Mouse (Mus musculus): Measurements from ENCODE around the gene Dgki. TPM values are rescaled to one million over a fixed set of nuclear protein-coding genes. Genes with fewer than 3 reads are reported as not detected.

The Dgki gene
- polyA plus RNA-seq (2015; fragmentation: Nextera tagmentation; extraction: Ambion mirVana), result 1.2 and 1.3 TPM in 2 replicates

DNA sequence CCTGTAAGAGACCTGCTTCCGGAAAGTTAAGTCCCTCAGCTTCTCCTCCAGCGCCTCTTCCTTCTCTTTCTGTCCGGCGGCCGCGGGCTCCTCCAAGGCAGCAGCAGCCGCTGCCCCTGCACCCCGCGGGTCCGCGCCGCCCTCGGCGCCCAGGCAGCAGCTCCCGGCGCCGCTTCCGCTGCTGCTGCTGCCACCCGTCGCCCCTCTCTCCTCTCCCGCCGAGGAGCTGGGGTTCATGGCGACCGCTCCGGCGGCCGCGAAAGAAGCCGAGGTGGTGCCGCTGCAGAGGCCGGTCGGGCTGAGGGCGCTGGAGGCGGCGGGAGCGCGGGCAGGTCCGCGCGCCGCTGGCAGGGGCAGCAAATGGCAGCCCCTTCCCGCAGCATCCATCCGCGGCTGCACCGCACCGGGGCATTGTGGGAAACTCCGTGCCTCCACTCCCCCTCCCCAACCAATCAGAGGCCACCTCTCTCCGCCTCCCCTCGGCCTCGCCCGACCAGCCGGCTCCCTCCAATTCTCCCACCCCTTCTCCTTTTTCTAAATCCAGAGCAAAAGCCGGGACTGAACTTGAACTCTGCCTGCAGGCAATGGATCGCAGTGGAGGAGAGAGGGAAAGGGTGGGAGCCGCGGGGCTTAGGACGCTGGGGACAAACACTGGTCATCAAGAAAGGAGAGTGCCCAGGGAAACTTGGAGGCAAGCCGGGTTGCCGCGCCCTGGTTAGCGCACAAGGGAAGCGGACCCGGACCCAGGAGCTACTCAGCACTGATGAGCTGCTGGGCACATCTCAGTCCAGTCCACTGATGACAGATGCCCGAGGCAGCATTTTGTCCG is at the start of gene Dgki:
Gene Dgki (minus strand): TSS at position 623 of the 829 bp plus-strand sequence.
- ATAC-seq (ENCODE audit: low FRiP score, low read depth), result peak; percentile 77
- Histone ChIP-seq H3K27me3 (peaks cover 68% of the 10 kb centered on the region), H3K9me3 (0 out of 2 replicates have a peak, but pooled peaks cover 1% of the 10 kb centered on the region), H3K4me1 (peaks cover 16% of the 10 kb centered on the region), H3K4me2 (replicated peaks) (peak within 1 kb of the TSS; percentile 98), H3K36me3 (no peaks in the 10 kb centered on the region), H3K4me3 (peak within 1 kb of the TSS; percentile 61), H3K9ac (peak within 1 kb of the TSS; percentile 63), H3K27ac (no peak within 1 kb of the TSS)
- WGBS, result under 1% methylated on average over 59 of the region's 65 CpGs

DNA sequence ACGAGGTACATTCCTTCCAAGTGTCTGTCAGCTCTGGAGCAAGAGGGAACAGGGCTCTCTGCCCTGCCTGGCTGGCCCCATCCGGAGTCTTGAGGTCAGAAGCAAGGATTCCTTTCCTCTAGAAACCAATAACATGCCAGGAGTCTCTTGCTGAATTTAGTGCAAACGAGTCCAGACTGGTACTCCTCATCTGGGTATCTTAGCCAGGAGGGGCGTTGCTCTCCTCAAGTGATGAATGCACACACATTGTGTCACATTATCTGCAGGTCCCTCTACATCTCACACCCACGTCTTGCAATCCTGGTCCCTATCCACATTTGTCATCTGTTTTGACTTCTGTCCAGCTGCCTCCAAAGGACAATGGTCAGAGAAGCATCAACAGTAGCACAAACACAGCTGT is 47.6 kb upstream of the Dgki start:
- WGBS, result 72% methylated on average over 5 of the region's 5 CpGs
- H3K4me2 ChIP-seq (replicated peaks), result no peak overlapping the region
- no peaks in the 10 kb centered on the region for H3K4me1 ChIP-seq
- no peak for ATAC-seq (ENCODE audit: low FRiP score, low read depth)
- no peak overlapping the region for H3K4me3 ChIP-seq
- H3K36me3 ChIP-seq, result peaks cover 73% of the 10 kb centered on the region
- no peak overlapping the region for H3K9ac ChIP-seq
- H3K9me3 ChIP-seq, result no peaks in the 10 kb centered on the region
- no peaks in the 10 kb centered on the region for H3K27me3 ChIP-seq
- no peak overlapping the region for H3K27ac ChIP-seq

DNA sequence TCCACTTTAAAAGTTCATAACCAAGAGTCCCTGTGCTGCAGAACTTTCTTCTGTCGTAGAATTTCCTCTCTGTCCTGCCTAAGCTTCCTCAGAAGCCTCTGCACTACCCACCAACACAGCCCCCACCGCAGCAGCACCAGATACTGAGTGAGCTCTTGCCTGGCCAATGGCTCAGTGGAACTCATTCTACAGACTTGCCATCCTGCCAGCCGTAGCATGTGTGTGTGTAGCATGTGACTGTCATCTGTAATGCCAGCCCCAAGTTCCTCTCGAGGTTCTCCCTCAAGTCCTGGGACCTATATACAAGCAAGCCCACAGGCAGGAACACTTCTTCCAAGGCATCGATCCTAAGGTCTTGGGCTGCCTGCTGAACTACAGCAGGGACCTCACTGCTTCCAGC is 38.1 kb upstream of the Dgki start:
- H3K9me3 ChIP-seq, result no peaks in the 10 kb centered on the region
- no peak for ATAC-seq (ENCODE audit: low FRiP score, low read depth)
- no peak overlapping the region for H3K4me3 ChIP-seq
- peaks cover 76% of the 10 kb centered on the region for H3K36me3 ChIP-seq
- H3K4me1 ChIP-seq, result peaks cover 29% of the 10 kb centered on the region
- H3K9ac ChIP-seq, result no peak overlapping the region
- H3K4me2 ChIP-seq (replicated peaks), result no peak overlapping the region
- H3K27ac ChIP-seq, result no peak overlapping the region
- no peaks in the 10 kb centered on the region for H3K27me3 ChIP-seq
- 82% methylated on average over 5 of the region's 5 CpGs for WGBS

DNA sequence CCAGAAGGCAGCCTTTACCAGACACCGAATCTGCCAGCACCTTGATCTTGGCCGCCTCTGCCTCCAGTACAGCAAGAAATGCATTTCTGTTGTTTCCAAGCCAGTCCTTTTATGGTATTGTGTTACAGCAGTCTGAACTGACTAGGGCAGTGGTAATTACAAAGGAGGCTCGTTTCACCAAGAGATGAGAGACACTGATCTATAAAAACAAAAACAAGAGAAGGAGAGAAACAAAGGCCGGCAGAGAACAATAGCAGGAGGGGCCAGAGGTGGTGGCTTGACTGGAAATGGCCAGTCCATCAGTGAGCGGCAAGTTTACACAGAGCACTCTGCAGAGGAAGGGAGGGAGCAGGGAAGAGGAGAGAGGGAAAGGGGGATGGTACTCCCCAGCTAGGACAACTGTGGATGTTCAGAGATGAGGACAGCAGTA is 36.9 kb upstream of the Dgki start:
- H3K4me3 ChIP-seq, result no peak overlapping the region
- H3K4me2 ChIP-seq (replicated peaks), result no peak overlapping the region
- H3K9me3 ChIP-seq, result no peaks in the 10 kb centered on the region
- H3K36me3 ChIP-seq, result peaks cover 86% of the 10 kb centered on the region
- H3K4me1 ChIP-seq, result peaks cover 41% of the 10 kb centered on the region
- no peak overlapping the region for H3K9ac ChIP-seq
- ATAC-seq (ENCODE audit: low FRiP score, low read depth), result no peak; the same call in 1 of the 2 replicates
- peak overlapping the region; percentile 28 for H3K27ac ChIP-seq
- no peaks in the 10 kb centered on the region for H3K27me3 ChIP-seq
- 26% methylated on average over 5 of the region's 5 CpGs for WGBS

DNA sequence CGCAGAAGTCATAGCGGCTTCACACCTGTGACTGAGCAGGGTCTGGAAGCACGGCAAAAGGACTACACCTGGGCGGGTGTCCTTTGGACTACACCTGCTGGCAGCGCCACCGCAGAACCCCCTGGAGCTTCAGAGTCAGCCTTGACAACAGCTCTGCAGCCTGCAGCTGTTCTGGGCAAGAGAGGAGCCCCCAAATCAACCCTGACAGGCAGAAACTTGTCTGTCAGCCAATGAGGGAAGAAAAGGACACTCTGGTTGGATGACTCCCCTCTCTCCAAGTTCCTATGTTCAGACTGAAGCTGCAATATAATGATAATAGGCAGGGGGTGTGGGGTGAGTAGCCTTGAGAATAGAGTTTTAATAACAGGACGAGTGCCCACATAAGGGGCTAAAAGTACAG is 36.4 kb upstream of the Dgki start:
- WGBS, result 58% methylated on average over 7 of the region's 7 CpGs
- Histone ChIP-seq H3K4me3 (no peak overlapping the region), H3K4me1 (peaks cover 45% of the 10 kb centered on the region), H3K9ac (no peak overlapping the region), H3K36me3 (peaks cover 88% of the 10 kb centered on the region), H3K27ac (peak overlapping the region; percentile 28; the same call in 1 of the 2 replicates), H3K27me3 (no peaks in the 10 kb centered on the region), H3K4me2 (replicated peaks) (no peak overlapping the region), H3K9me3 (no peaks in the 10 kb centered on the region)
- ATAC-seq (ENCODE audit: low FRiP score, low read depth), result no peak

DNA sequence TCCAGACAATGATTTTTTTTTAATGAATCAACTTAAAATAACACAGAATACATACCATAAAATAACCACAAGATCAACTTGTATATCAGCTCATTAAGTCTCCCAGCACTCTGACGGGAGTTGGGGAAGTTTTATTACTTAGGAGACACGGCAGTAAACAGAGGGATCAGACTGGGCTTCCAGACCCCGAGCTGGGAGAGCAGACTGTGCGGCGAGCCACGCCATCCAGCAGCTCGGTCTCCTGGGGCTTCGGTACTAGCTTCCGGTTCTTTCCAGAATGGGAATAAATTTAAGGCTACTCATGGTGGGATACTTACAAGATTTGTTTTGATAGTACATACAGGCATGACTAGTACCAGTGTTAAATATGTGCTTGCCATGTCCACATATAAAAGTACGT is 32.9 kb upstream of the Dgki start:
- WGBS, result 33% methylated on average over 10 of the region's 10 CpGs
- Histone ChIP-seq H3K27me3 (no peaks in the 10 kb centered on the region), H3K4me1 (peaks cover 79% of the 10 kb centered on the region), H3K36me3 (peaks cover 87% of the 10 kb centered on the region), H3K27ac (peak overlapping the region; percentile 29; the same call in 1 of the 2 replicates), H3K4me3 (no peak overlapping the region), H3K4me2 (replicated peaks) (no peak overlapping the region), H3K9me3 (no peaks in the 10 kb centered on the region), H3K9ac (no peak overlapping the region)
- no peak for ATAC-seq (ENCODE audit: low FRiP score, low read depth)

DNA sequence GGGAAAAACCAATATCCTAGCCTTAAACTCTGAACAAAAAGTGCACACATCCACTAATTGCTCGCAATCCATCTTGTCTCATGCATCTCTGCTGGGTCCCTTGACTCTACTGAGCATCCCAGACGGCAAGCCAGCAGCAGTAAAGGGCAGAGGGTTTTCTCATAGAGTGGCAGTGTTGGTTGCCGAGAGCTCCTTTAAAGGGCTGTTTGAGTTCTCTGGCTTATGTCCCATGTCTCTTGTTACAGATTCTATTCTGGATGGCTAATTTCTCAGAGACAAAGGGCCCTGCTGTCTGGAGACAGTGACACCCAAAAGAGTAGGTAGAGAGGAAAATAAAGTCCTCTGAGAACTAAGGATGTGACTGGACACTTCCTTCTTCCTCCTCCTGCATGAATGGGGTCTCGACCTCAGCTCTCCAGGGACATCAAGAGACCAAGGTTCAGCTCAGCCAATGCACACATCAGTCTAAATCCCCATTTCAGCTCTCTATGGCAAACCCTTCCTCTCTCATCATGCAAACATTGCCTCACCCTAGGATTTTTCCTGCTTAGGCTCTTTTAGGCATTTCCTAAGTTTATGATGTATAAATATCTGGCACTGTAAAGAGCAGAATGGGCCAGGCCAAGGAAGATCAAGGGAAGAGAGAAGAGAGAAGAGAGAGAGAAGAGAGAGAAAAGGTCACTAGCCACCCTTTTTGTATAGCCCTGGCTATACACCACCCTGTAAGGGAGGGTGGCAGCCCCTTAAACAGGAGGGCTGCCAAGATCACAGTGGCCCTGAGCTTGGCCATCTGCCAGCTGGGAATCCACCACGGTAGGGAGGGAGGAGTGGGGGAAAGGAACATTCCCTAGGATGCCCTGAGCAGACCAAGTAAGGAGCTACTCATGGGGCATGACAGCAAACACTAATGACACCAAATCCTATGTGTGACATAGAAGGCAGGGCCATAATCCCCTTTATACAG is 30.2 kb upstream of the Dgki start:
- peak overlapping the region; percentile 52; the same call in 1 of the 2 replicates for H3K27ac ChIP-seq
- peak; percentile 34; the same call in 1 of the 2 replicates for ATAC-seq (ENCODE audit: low FRiP score, low read depth)
- no peak overlapping the region for H3K4me3 ChIP-seq
- no peaks in the 10 kb centered on the region for H3K9me3 ChIP-seq
- peaks cover 61% of the 10 kb centered on the region for H3K36me3 ChIP-seq
- no peaks in the 10 kb centered on the region for H3K27me3 ChIP-seq
- H3K9ac ChIP-seq, result no peak overlapping the region; the same call in 1 of the 2 replicates
- peaks cover 85% of the 10 kb centered on the region for H3K4me1 ChIP-seq
- WGBS, result 44% methylated on average over 5 of the region's 5 CpGs
- no peak overlapping the region for H3K4me2 ChIP-seq (replicated peaks)

DNA sequence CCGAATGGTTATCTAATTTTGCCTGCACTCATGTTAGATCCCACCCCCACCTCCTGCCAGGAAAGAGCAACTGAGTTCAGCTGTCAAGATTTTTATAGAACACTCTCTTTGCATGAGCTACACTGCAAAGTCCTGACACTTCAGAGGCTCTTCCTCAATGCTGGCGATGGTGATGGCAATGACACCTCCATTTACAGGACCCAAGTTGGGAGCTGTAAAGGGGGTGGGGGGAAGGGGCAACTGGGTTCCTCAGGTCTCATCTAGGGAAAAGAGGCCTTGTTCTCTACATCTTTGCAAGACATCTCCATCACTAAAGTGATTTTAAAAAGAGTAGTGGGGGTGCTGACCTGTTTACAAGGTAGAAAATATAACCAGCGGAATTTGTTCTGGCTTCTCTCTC is 29.4 kb upstream of the Dgki start:
- H3K4me1 ChIP-seq, result peaks cover 91% of the 10 kb centered on the region
- peak overlapping the region; percentile 33; the same call in 1 of the 2 replicates for H3K27ac ChIP-seq
- 67% methylated on average over 3 of the region's 3 CpGs for WGBS

DNA sequence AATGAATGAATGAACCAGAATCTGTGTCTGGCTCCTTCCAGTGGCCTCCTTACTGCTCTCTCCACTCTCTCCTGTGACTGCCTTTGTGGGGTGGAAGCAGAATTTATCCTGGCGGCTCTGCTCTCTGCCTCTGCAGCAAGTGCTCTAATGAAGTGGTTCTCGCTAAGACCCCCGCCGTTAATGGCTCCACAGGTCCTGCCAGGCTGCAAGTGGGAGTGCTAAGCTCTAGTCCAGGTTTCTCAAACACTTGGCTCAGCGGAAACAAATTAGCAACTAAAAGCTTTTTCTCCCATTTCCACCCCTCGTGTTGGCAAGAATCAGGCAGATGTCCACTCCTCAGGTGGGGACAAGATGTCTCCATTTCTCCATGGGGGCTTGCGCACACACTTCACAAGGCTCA is 28.7 kb upstream of the Dgki start:
- 22% methylated on average over 7 of the region's 7 CpGs for WGBS
- Histone ChIP-seq H3K27ac (peak overlapping the region; percentile 33; the same call in 1 of the 2 replicates), H3K36me3 (peaks cover 46% of the 10 kb centered on the region), H3K27me3 (no peaks in the 10 kb centered on the region), H3K4me1 (peaks cover 85% of the 10 kb centered on the region), H3K4me3 (no peak overlapping the region), H3K9me3 (no peaks in the 10 kb centered on the region), H3K9ac (no peak overlapping the region), H3K4me2 (replicated peaks) (no peak overlapping the region)
- no peak for ATAC-seq (ENCODE audit: low FRiP score, low read depth)

More for the DNA sequence above, 29.4 kb upstream of the Dgki start:
- no peaks in the 10 kb centered on the region for H3K27me3 ChIP-seq
- H3K9ac ChIP-seq, result no peak overlapping the region
- H3K4me2 ChIP-seq (replicated peaks), result no peak overlapping the region
- ATAC-seq (ENCODE audit: low FRiP score, low read depth), result no peak
- H3K36me3 ChIP-seq, result peaks cover 53% of the 10 kb centered on the region
- no peak overlapping the region for H3K4me3 ChIP-seq
- no peaks in the 10 kb centered on the region for H3K9me3 ChIP-seq

DNA sequence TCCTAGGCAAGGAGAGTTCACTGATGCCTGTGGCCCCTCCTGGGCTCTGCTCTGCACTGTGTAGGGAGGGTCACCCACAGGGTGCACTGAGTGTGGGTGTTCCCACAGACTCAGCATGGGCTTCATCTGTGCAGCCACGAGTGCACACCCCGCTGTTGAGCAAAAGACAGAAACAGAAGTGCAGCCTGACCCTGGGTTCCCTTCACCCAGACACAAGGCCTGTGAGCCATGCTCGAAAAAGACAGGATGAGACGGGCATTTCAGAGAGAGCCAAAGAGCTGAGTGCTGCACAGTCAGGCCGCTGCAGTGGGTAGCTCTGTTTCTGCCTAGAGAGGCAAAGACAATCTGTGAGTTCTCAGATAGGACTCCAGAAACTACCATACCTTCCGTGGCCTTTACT is 27.5 kb upstream of the Dgki start:
- Histone ChIP-seq H3K4me3 (no peak overlapping the region), H3K27me3 (no peaks in the 10 kb centered on the region), H3K9ac (no peak overlapping the region), H3K4me1 (peaks cover 74% of the 10 kb centered on the region), H3K36me3 (peaks cover 34% of the 10 kb centered on the region), H3K9me3 (no peaks in the 10 kb centered on the region), H3K27ac (peak overlapping the region; percentile 66), H3K4me2 (replicated peaks) (no peak overlapping the region)
- WGBS, result 69% methylated on average over 6 of the region's 6 CpGs
- ATAC-seq (ENCODE audit: low FRiP score, low read depth), result no peak

DNA sequence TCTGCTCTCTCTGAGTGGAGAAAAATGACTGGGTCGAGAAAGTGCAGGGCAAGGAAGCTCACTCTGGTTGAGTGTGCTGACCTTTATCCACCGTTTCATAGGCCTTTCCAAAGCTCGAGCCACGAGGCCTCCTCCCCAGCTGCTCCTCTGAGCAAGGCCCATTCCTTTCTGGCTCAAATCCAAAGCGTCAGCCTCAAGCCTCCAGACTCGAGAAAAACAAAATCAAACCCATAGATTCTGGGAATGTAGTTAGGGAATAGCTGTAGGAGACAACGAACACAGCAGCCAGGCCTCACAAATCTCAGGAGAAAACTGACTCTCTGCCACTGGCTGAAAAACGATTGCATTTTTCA is 26.6 kb upstream of the Dgki start:
- no peak overlapping the region for H3K4me2 ChIP-seq (replicated peaks)
- H3K36me3 ChIP-seq, result peaks cover 25% of the 10 kb centered on the region
- peaks cover 65% of the 10 kb centered on the region for H3K4me1 ChIP-seq
- 21% methylated on average over 8 of the region's 8 CpGs for WGBS
- H3K4me3 ChIP-seq, result no peak overlapping the region
- peak overlapping the region; percentile 84 for H3K27ac ChIP-seq
- no peaks in the 10 kb centered on the region for H3K9me3 ChIP-seq
- no peaks in the 10 kb centered on the region for H3K27me3 ChIP-seq
- ATAC-seq (ENCODE audit: low FRiP score, low read depth), result peak; percentile 38; the same call in 1 of the 2 replicates
- H3K9ac ChIP-seq, result no peak overlapping the region
